Mouse (Mus musculus) small intestine, adult 2 months (tissue): ENCODE data around the gene Rbfox1. TPM values are rescaled to one million over a fixed set of nuclear protein-coding genes. Genes with fewer than 3 reads are reported as not detected.

Experiments used
- H3K27ac ChIP-seq: fragments of 200-500 bp; 2 replicates; pipeline ENCODE4 v1.5.1; 2012; ENCODE audit warnings: low read depth, low read length, control low read depth, inconsistent platforms; ENCODE audit not compliant: insufficient read depth
- H3K27me3 ChIP-seq: fragments of 200-500 bp; 2 replicates; pipeline ENCODE4 v1.6.1; 2012; ENCODE audit warnings: mild to moderate bottlenecking, moderate library complexity, low read length, inconsistent platforms; ENCODE audit not compliant: control insufficient read depth, insufficient read depth
- H3K36me3 ChIP-seq: fragments of 200-500 bp; 2 replicates; pipeline ENCODE4 v1.6.1; 2012; ENCODE audit warnings: mild to moderate bottlenecking, low read length, control low read depth, inconsistent platforms; ENCODE audit not compliant: control insufficient read depth, insufficient read depth
- H3K4me1 ChIP-seq: fragments of 200-500 bp; 2 replicates; pipeline ENCODE4 v1.6.1; 2012; ENCODE audit warnings: low read length, inconsistent platforms, mixed read lengths; ENCODE audit not compliant: control insufficient read depth, insufficient read depth, insufficient read length
- H3K4me3 ChIP-seq: fragments of 200-500 bp; 2 replicates; pipeline ENCODE4 v1.5.1; 2012; ENCODE audit warnings: low read depth, mild to moderate bottlenecking, control low read depth, inconsistent platforms, low read length, moderate library complexity
- CTCF ChIP-seq: fragments of 200-500 bp; IDR thresholded peaks from 2 replicates; pipeline ENCODE4 v1.5.1; 2012; ENCODE audit warnings: low read depth, mild to moderate bottlenecking, control low read depth, inconsistent platforms, low read length, moderate library complexity, mixed read lengths; ENCODE audit not compliant: insufficient replicate concordance, insufficient read length; ENCODE audit errors: extremely low read depth
- POLR2A ChIP-seq: fragments of 200-500 bp; IDR thresholded peaks from 2 replicates; pipeline ENCODE4 v1.6.1; 2012; ENCODE audit warnings: low read depth, mild to moderate bottlenecking, control low read depth, inconsistent platforms, low read length, moderate library complexity
- WGBS: fragments of 180-500 bp; shearing (Covaris S2); methylation state at CpG from one replicate; pipeline ENCODE4 v1.1.7; 2018; 5-methylcytosine and 5-hydroxymethylcytosine counted together
- polyA plus RNA-seq: library from polyadenylated mRNA; depleted of rRNA; stranded (reverse); fragments of >200 nt; gene quantifications from 2 replicates; pipeline ENCODE4 v1.2.3, GENCODE M21; 2012

Rbfox1 gene
- polyA plus RNA-seq, 1 experiment: 0.72 TPM

DNA sequence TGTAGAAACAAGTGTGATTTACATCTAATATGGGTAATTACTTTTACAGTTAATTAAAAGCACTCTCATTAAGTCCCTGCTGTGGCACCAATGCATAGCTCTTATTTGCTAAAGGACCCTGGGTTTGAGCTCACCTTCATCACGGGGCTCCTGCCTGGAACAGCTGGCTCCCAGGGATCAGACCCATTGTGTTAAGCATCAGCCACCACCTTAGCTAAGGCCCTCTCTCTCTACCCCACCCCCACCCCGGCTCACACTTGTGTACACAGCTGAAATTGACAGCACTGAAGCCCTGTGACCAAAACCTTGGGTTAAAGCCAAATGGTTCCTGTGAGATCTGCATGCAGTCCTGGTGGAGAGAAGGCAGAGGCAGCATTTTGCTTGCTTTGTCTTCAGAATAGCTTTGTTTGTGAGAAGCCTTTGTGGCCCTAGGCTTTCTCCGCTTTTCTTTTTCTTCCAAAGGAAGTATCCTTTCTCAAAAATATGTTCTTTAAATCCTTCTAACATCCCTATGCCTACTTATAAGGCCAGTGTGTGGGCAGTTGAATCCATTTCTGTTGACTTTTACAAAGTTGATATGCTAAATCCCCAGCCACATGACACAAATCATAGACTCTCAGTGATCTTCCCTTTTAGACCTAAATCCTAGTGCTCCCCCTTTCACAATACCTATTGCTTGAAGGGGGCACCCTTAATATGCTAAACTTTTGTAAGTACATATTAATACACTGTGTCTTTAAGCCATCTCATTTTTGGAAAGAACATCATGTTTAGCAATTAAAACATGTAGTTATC is 594.7 kb downstream of the Rbfox1 start:
- Histone ChIP-seq H3K36me3 (no peaks in the 10 kb centered on the region), H3K4me3 (no peak overlapping the region), H3K27ac (no peak overlapping the region), H3K27me3 (no peaks in the 10 kb centered on the region), H3K4me1 (no peaks in the 10 kb centered on the region)
- WGBS: 18% methylated on average over 3 of the region's 3 CpGs
- TF ChIP-seq POLR2A (no peak), CTCF (no peak)

DNA sequence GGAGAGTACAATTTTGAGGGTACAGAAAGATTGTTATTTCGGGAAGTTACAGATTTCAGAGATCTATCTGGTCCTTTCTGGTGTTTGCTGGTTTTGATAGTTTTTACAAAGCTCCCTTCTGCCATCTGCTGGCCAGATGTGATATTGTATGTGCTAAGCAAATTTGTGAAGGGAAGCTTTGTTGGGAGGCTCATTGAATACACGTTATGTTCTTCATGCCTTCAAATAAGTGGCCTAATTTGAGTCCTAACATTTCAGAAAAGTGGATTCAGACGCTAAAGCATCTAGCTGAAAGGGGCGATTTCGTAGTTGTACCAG is 595.2 kb downstream of the Rbfox1 start:
- Histone ChIP-seq H3K36me3 (no peaks in the 10 kb centered on the region), H3K4me1 (no peaks in the 10 kb centered on the region), H3K27ac (no peak overlapping the region), H3K27me3 (no peaks in the 10 kb centered on the region), H3K4me3 (no peak overlapping the region)
- TF ChIP-seq CTCF: no peak
- no peak for TF ChIP-seq POLR2A
- whole genome bisulfite sequencing: 11% methylated on average over 5 of the region's 5 CpGs

DNA sequence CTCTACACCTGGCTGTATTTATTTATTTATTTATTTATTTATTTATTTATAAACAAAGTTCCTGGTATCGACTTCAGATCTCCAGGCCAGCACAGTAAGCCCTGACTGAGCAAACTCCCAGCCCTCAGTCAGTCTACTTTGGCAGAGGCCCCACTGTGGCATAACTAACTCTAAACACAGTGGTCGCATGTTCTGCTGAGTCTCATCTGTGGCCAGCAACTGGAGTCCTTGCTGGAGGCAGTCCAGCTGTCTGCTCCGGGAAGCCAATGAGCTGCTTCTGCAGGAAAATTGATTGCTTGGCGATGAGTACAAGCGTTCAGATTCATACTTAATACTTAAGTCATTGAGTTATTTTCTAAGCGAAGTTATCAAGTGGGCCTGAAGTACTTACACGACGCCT is 598.5 kb downstream of the Rbfox1 start:
- TF ChIP-seq POLR2A: no peak
- TF ChIP-seq CTCF: no peak
- no peaks in the 10 kb centered on the region for H3K36me3 ChIP-seq
- WGBS: 76% methylated on average over 8 of the region's 8 CpGs
- no peaks in the 10 kb centered on the region for H3K27me3 ChIP-seq
- H3K4me3 ChIP-seq: no peak overlapping the region
- H3K27ac ChIP-seq: no peak overlapping the region
- no peaks in the 10 kb centered on the region for H3K4me1 ChIP-seq

DNA sequence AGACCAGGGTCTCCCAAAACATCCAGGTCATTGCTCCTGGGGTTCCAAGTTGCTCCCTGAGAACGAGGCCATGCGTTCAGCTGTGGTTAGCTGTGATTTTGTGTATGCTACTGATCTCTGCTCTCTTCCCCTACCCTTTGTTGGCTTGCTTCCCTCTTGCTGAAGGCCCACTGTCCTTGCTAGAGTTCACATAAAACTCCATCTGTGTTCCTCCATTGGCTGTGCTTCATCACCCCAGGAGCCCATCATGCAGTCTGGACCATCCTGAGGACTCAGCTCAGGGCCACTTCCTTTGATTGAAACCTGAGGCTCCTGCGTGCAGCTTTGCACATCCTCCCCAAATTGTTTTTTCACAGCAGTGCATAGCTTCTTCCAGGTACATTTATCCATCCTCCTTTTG is 600.5 kb downstream of the Rbfox1 start:
- H3K36me3 ChIP-seq: no peaks in the 10 kb centered on the region

DNA sequence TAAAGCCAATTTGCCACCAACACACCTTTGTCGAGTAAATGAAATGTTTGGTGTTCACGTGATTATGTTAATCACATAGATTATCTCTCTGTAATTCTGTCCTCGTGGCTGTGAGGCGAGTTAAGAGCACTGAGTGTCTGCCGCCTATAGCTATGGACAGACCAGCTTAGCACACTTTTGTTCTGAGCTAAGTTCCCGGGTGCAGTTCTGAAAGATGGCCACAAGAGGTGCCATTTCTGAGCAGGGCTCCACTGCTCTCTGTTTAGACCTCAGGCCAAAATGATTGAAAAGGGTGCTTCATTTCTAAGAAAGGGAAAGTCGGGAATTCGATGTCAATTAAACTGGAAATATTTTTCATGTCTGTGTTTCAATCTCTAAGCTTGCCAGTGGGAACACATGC is 617.1 kb downstream of the Rbfox1 start:
- Histone ChIP-seq H3K4me3 (no peak overlapping the region), H3K4me1 (no peaks in the 10 kb centered on the region), H3K27ac (no peak overlapping the region), H3K27me3 (no peaks in the 10 kb centered on the region), H3K36me3 (no peaks in the 10 kb centered on the region)
- WGBS: 20% methylated on average over 8 of the region's 8 CpGs
- no peak for TF ChIP-seq POLR2A
- TF ChIP-seq CTCF: peak; percentile 15; the same call in 1 of the 2 replicates

More for the DNA sequence above, 600.5 kb downstream of the Rbfox1 start:
- H3K4me3 ChIP-seq: no peak overlapping the region
- WGBS: 71% methylated on average over 3 of the region's 3 CpGs
- H3K27ac ChIP-seq: no peak overlapping the region
- H3K4me1 ChIP-seq: no peaks in the 10 kb centered on the region
- no peak for TF ChIP-seq CTCF
- no peak for TF ChIP-seq POLR2A
- H3K27me3 ChIP-seq: no peaks in the 10 kb centered on the region

DNA sequence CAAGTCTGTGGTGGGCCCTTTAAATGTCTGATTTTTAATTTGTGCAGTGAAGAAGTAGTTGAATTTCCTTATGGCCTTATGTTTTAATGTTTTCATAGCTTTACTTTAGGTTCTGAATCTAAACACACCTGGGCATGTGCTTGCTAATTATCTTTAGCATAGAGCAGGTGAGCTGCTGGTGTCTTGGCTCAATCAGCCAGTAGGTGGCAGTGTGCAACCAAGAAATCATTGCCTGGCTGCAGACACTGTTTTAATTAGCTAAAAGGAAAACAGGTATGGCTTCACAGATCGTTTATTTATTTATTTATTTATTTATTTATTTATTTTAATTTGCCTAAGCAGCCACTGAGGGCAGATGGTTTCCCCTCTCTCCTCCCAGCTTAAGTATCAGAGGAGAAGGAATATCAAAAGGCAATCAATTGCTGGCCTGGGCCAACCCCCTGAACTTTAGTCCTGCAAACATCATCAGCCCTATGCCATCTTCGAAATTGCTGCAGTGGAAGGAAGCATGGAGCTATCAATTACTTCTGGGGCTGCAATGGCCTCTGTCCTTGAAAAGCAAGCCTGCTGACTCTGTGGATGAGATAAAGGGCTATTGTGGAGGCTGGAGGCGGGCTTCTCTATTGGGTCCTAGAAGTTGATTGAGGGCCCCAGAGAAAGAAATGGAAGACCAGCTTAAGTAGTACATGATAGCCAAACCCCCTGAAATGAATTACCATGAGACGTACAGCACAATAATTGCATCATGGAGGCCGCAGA is 618.6 kb downstream of the Rbfox1 start:
- WGBS: 42% methylated on average over 5 of the region's 5 CpGs
- Histone ChIP-seq H3K4me1 (no peaks in the 10 kb centered on the region), H3K27me3 (no peaks in the 10 kb centered on the region), H3K4me3 (no peak overlapping the region), H3K36me3 (no peaks in the 10 kb centered on the region), H3K27ac (no peak overlapping the region)
- TF ChIP-seq CTCF: peak; percentile 37; the same call in 1 of the 2 replicates
- TF ChIP-seq POLR2A: no peak

DNA sequence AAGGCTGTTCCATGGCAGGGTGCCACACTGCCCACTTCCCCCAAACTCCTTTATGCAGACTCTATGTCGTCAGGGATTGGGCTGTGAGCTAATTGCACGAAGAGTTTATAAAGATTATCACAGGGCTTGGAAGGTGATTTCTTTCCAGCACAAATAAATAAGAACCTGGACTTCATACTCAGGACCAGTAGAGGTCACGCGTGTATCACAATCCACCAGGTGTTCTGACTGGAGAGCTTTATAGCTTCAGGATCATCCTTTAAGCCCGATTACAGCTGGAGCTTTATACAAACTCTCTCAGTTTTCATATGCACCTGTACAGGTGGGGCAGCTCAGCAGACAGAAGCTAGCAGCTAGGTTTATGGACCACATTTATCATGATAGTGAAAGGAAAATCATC is 623.8 kb downstream of the Rbfox1 start:
- no peak for TF ChIP-seq CTCF
- TF ChIP-seq POLR2A: no peak
- H3K36me3 ChIP-seq: no peaks in the 10 kb centered on the region
- H3K4me3 ChIP-seq: no peak overlapping the region
- no peaks in the 10 kb centered on the region for H3K27me3 ChIP-seq
- H3K4me1 ChIP-seq: no peaks in the 10 kb centered on the region
- H3K27ac ChIP-seq: no peak overlapping the region
- 48% methylated on average over 5 of the region's 5 CpGs for WGBS
